Mouse (Mus musculus): ENCODE measurements around the gene Ifitm6.

Gene Ifitm6

DNA sequence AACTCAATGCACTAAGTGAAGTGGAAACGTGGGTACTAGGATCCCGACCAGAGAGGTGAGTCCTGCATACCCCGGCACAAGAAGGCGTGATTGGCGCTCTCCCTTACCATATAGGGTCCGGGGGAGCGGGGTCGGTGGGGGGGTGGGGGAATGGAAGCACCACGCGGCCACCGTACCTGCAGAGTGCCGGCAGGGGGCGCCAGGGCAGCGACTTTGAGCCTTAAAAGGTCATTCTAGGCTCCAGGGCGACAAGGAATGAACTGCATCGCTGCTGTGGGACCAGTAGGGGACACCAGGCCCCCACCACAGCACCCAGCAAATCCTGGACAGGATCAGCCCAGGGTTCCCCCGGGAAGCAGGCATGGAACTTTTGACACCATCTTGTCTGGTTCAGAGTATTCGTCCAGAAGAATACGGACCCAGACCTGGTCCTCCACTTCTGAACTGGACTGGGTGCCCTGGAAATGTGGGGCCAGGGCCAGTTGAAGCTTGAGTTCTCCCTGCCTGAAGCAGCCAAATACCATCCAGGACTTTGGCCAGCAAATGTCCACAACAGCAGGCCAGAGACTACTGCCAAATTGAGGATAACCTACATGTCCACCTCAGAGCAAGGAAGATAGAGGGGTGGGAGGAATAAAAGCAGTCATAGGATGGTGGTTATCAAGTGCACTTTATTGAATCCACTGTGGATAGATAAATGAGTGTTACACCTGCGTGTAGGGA, 8.6 kb downstream of the Ifitm6 start:
- peaks cover 75% of the 10 kb centered on the region for H3K4me1 ChIP-seq (replicated peaks; ENCODE audit: low read depth, low read length)
- no peak for TF ChIP-seq POU5F1 (IDR thresholded peaks at IDR 0.05; ENCODE audit: borderline replicate concordance, low read length)
- TF ChIP-seq NANOG (IDR thresholded peaks at IDR 0.05; ENCODE audit: borderline replicate concordance, low read length): no peak
- peak; percentile 64 for TF ChIP-seq CTCF (conservative IDR thresholded peaks at IDR 0.05; ENCODE audit: low read length)
- H3K9me3 ChIP-seq (ENCODE audit: low read length): peaks cover 23% of the 10 kb centered on the region

DNA sequence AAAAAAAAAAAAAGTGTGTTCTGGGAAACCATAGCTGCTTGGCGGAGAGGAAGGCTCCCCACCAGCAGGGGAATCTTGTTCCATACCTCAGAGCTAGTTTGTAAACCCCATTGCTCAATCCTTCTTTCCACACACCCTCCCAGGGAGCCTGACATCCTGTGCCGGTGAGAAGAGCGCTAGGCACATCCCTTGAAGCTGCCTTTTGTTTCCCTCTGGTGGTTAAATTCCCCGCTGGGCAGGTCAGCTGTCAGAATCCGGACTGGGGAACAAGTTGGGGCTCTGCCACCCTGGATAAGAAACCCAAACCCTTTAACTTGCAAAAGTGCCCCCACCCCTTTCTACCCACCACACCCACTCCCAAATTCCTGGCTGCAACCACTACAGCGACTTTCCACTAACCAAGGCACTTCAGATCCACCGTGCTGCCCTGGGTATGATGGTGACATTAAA, 9.4 kb downstream of the Ifitm6 start:
- H3K36me3 ChIP-seq (ENCODE audit: insufficient read depth, low read length): peaks cover 7% of the 10 kb centered on the region; the same call in 1 of the 2 replicates
- peaks cover 20% of the 10 kb centered on the region for H3K9me3 ChIP-seq (ENCODE audit: low read length)
- H3K4me3 ChIP-seq (replicated peaks; ENCODE audit: low read length): peak overlapping the region; percentile 69

More for the DNA sequence above, 8.6 kb downstream of the Ifitm6 start:
- H3K27me3 ChIP-seq (ENCODE audit: insufficient read depth, low read length): no peaks in the 10 kb centered on the region
- H3K4me3 ChIP-seq (replicated peaks; ENCODE audit: low read length): peak overlapping the region; percentile 76
- H3K36me3 ChIP-seq (ENCODE audit: insufficient read depth, low read length): peaks cover 7% of the 10 kb centered on the region; the same call in 1 of the 2 replicates

DNA sequence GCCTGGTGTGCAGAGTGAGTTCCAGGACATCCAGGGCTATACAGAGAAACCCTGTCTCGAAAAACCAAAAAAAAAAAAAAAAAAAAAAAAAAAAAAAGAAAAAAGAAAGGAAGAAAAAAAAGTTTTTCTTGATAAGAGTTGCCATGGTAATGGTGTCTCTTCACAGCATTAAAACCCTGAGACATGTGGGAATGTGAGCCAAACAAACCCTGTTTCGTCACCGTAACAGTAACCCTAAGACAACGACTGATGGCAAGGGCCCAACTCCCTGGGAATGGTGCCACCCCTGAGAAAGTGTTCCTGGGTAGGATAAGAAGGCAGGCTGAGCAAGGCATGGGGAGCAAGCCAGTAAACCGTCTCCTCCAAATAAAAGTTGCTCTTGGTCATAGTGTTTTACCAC, 10.8 kb downstream of the Ifitm6 start:
- no peak for TF ChIP-seq POU5F1 (IDR thresholded peaks at IDR 0.05; ENCODE audit: borderline replicate concordance, low read length)
- TF ChIP-seq NANOG (IDR thresholded peaks at IDR 0.05; ENCODE audit: borderline replicate concordance, low read length): no peak
- no peak for TF ChIP-seq CTCF (conservative IDR thresholded peaks at IDR 0.05; ENCODE audit: low read length)
- no peaks in the 10 kb centered on the region for H3K27me3 ChIP-seq (ENCODE audit: insufficient read depth, low read length)
- peaks cover 64% of the 10 kb centered on the region for H3K4me1 ChIP-seq (replicated peaks; ENCODE audit: low read depth, low read length)
- H3K36me3 ChIP-seq (ENCODE audit: insufficient read depth, low read length): peaks cover 7% of the 10 kb centered on the region; the same call in 1 of the 2 replicates
- peaks cover 20% of the 10 kb centered on the region for H3K9me3 ChIP-seq (ENCODE audit: low read length)
- H3K4me3 ChIP-seq (replicated peaks; ENCODE audit: low read length): no peak overlapping the region; the same call in 1 of the 2 replicates

More for the DNA sequence above, 9.4 kb downstream of the Ifitm6 start:
- Histone ChIP-seq H3K4me1 (replicated peaks; ENCODE audit: low read depth, low read length) (peaks cover 76% of the 10 kb centered on the region), H3K27me3 (ENCODE audit: insufficient read depth, low read length) (no peaks in the 10 kb centered on the region)
- TF ChIP-seq CTCF (conservative IDR thresholded peaks at IDR 0.05; ENCODE audit: low read length) (no peak), POU5F1 (IDR thresholded peaks at IDR 0.05; ENCODE audit: borderline replicate concordance, low read length) (no peak), NANOG (IDR thresholded peaks at IDR 0.05; ENCODE audit: borderline replicate concordance, low read length) (no peak)

DNA sequence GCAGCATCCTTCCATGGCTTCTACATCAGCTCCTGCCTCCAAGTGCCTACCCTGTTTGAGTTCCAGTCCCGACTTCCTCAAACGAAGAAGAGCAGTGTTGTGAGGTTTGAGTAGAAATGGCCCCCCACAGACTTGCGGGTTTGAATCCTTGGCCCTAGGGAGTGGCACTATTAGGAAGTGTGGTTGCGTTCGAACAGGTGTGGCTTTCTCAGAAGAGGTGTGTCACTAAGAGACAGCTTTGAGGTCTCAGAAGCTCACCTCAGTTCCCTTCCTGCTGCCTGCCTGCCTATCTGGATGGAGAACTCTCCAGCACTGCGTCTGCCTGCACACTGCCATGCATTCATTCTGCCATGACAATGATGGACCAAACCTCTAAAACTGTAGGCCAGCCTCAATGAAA, 11.3 kb downstream of the Ifitm6 start:
- H3K9me3 ChIP-seq (ENCODE audit: low read length): peaks cover 20% of the 10 kb centered on the region
- no peaks in the 10 kb centered on the region for H3K27me3 ChIP-seq (ENCODE audit: insufficient read depth, low read length)
- 0 out of 2 replicates have a peak overlapping the region, but pooled peaks have one; percentile 14 for H3K4me3 ChIP-seq (replicated peaks; ENCODE audit: low read length)
- H3K36me3 ChIP-seq (ENCODE audit: insufficient read depth, low read length): peaks cover 7% of the 10 kb centered on the region; the same call in 1 of the 2 replicates
- peaks cover 59% of the 10 kb centered on the region for H3K4me1 ChIP-seq (replicated peaks; ENCODE audit: low read depth, low read length)
- TF ChIP-seq POU5F1 (IDR thresholded peaks at IDR 0.05; ENCODE audit: borderline replicate concordance, low read length): no peak
- TF ChIP-seq NANOG (IDR thresholded peaks at IDR 0.05; ENCODE audit: borderline replicate concordance, low read length): no peak
- TF ChIP-seq CTCF (conservative IDR thresholded peaks at IDR 0.05; ENCODE audit: low read length): no peak

DNA sequence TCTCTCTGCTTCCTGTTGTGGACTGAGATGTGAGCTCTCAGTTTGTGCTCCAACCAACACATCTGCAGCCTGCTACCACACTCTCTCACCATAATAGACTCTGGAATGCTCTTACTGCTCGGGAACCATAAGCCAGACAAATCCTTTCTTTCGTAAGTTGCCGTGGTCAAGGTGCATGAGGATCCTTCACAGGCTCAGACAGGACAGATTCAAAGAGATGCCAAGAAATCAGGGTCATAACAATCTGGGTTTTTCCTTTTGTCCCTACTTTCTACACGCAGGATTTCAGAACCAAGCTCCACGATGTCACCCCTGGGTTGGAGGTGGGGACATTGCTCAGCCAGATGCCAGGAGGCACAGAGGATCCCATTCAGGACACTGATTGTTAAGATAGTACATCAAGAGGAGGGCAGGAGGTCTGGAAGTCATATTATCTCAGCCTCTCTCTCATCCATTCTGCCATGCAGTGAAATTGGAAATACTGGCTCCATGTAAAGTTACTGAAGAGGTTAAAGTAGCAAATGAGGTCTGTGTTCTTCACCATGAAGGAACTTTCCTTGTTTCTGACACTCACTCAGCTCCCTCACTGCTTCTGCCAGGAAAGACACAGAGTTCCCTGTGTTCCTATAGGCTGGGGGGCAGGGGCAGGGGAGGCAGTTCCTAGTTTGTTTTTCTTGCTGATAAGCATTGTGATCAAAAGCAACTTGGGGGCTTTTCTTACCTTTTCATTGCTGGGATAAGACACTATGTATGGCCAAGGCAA, 14.3 kb downstream of the Ifitm6 start:
- Histone ChIP-seq H3K36me3 (ENCODE audit: insufficient read depth, low read length) (no peaks in the 10 kb centered on the region), H3K27me3 (ENCODE audit: insufficient read depth, low read length) (no peaks in the 10 kb centered on the region), H3K4me1 (replicated peaks; ENCODE audit: low read depth, low read length) (peaks cover 53% of the 10 kb centered on the region), H3K4me3 (replicated peaks; ENCODE audit: low read length) (no peak overlapping the region), H3K9me3 (ENCODE audit: low read length) (no peaks in the 10 kb centered on the region; the same call in 1 of the 2 replicates)
- no peak for TF ChIP-seq CTCF (conservative IDR thresholded peaks at IDR 0.05; ENCODE audit: low read length)
- no peak for TF ChIP-seq POU5F1 (IDR thresholded peaks at IDR 0.05; ENCODE audit: borderline replicate concordance, low read length)
- no peak for TF ChIP-seq NANOG (IDR thresholded peaks at IDR 0.05; ENCODE audit: borderline replicate concordance, low read length)

DNA sequence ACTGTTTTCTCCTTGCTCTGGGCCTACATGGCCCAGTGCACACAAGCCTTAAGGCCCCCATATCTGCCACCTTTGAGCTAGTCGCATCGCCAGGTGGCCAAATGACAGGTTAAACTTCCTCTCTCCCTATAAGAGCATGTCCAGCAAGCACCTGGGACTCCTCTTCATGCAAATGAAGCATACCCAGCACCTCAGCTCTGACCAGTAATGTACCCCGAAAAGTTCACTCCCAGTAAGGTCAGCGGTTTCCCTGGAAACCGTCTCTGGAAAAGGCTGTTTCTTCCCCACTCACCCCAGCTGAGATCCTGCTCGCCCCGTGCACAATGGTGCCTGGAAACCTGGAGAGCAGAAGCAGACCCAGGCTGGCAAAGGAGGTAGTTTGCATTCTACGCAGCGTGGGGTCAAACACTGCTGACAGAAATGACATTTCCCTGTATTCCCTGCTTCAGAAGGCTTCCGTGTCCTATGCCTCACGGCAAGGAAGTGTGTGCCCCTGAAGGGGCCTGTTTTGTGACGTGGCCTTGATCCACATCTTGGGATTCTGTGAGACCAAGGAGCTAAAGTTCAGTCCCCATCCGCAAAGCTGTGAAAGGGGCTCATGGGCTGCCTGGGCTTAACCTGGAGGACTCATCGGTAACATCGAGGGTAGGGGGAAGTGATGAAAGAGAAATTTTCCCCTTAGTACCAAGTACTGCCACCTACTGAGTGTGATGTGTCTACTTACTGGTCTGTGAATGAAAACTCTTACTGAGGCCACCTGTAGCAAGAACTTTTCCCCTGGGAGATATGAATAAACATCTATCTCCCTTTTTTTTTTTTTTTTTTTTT, 16.6 kb downstream of the Ifitm6 start:
- no peaks in the 10 kb centered on the region; the same call in 1 of the 2 replicates for H3K9me3 ChIP-seq (ENCODE audit: low read length)
- H3K27me3 ChIP-seq (ENCODE audit: insufficient read depth, low read length): no peaks in the 10 kb centered on the region
- peaks cover 31% of the 10 kb centered on the region for H3K4me1 ChIP-seq (replicated peaks; ENCODE audit: low read depth, low read length)
- H3K36me3 ChIP-seq (ENCODE audit: insufficient read depth, low read length): no peaks in the 10 kb centered on the region
- TF ChIP-seq NANOG (IDR thresholded peaks at IDR 0.05; ENCODE audit: borderline replicate concordance, low read length) (no peak), CTCF (conservative IDR thresholded peaks at IDR 0.05; ENCODE audit: low read length) (no peak), POU5F1 (IDR thresholded peaks at IDR 0.05; ENCODE audit: borderline replicate concordance, low read length) (no peak)
- H3K4me3 ChIP-seq (replicated peaks; ENCODE audit: low read length): peak overlapping the region; percentile 27; the same call in 1 of the 2 replicates

DNA sequence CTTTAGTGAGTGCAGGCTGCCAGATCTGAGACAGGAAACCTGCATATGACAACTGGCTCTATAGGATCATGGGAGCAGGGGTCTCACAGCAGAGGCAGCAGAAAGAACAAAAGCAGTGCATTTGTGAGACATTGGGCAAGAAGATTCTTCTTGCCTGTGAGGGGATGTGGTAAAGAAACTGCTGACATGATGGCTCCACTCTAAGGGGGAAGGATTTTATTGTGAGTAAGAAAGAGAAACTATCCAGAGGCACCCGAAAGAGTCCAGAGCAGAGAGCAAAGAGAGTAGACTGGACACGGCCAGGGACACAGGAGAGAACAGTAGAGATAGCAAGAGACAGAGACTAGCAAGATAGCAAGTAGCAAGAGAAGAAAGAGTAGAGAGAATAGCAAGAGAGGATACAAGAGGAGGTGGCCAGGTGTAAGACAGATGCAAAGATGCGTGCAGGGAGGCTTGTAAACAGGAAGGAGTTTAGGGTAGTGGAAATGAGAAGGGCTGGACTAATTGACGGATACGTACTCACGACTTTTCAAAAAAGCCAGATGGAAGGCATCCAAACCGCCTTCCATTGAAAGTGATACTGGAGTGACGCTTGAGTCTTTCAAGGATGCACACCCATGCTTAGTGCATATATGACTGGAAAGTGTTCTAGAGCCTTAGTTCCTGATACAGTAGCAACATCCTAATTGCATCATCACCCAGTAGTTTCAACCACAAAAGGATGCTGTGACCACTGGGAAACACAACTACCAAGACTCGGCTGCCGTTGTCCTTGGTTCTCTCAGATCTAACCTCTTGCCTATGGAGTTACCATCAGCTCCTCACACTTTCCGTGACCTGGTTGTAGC, 18.6 kb downstream of the Ifitm6 start:
- Histone ChIP-seq H3K4me1 (replicated peaks; ENCODE audit: low read depth, low read length) (peaks cover 30% of the 10 kb centered on the region), H3K4me3 (replicated peaks; ENCODE audit: low read length) (no peak overlapping the region), H3K27me3 (ENCODE audit: insufficient read depth, low read length) (no peaks in the 10 kb centered on the region), H3K9me3 (ENCODE audit: low read length) (no peaks in the 10 kb centered on the region; the same call in 1 of the 2 replicates), H3K36me3 (ENCODE audit: insufficient read depth, low read length) (no peaks in the 10 kb centered on the region)
- TF ChIP-seq POU5F1 (IDR thresholded peaks at IDR 0.05; ENCODE audit: borderline replicate concordance, low read length): no peak
- no peak for TF ChIP-seq CTCF (conservative IDR thresholded peaks at IDR 0.05; ENCODE audit: low read length)
- no peak for TF ChIP-seq NANOG (IDR thresholded peaks at IDR 0.05; ENCODE audit: borderline replicate concordance, low read length)

Measured in E14TG2a.4 (cell line).